ENCODE assay signal across 15 mouse cellular contexts in the genomic region with DNA sequence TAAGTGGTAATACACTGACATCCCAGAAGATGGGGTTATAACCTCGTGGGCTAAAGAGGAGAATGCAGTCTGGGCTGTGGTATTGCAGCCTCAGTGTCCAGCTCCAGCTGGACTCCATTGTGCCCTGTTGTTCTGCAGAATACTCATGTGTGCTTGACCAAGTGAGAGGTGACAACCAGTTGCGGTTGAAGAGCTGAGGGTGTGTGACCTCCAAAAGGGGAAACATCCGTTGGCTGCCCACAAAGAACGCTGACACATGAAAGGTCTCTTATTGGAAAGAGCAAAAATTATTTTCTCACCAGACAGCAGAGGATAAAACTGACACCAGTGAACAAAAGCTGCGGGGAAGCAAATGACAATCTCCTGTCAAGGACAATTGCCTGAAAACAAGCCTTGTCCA. TPM values are rescaled to one million over a fixed set of nuclear protein-coding genes. Genes with fewer than 3 reads are reported as not detected.
"Had no signal": no experiment of that assay in that cellular context is flagged by ENCODE, and none has a peak within 500 bp of the region (broad histone marks: within the 10 kb centered on the region; RNA-seq: fewer than 3 reads in every experiment).

No protein-coding gene starts in this region.

- ATAC-seq: intestine, embryonic 15.5 days; liver, postnatal 0 days; lung, postnatal 0 days had no signal

- DNase-seq: kidney, adult 11 months; kidney, adult 8-10 months; kidney, postnatal 10 days; kidney, postnatal 4 days; left cerebral cortex, postnatal 4 days; liver, postnatal 0 days; lung, embryonic 14.5 days; midbrain, embryonic 14.5 days; right cerebral cortex, adult 18-20 months; right cerebral cortex, postnatal 14 days; spleen, adult 18-20 months; thymus, postnatal 25 days had no signal

RNA-seq across cellular contexts. Expression of gene Clrn1, which starts 36.2 kb away (rescaled TPM):
- total RNA-seq: megakaryocyte-erythroid progenitor cell, adult 5-6 weeks had no signal
